Mouse (Mus musculus) adrenal gland, adult 10 weeks (tissue): ENCODE results near the gene Lancl1. TPM values are rescaled to one million over a fixed set of nuclear protein-coding genes. Genes with fewer than 3 reads are reported as not detected.

Experiments
- polyA plus RNA-seq: library from polyadenylated mRNA; stranded (reverse); fragments of 350-450 nt; fragmentation: Illumina TruSeq; extraction: RNeasy Lipid Tissue Mini Kit (QIAGEN cat#74804); gene quantifications from one replicate; pipeline ENCODE4 v1.2.3, GENCODE M21; 2014; ENCODE audit warnings: low read depth, low replicate concordance

The Lancl1 gene
- 19.2 TPM for polyA plus RNA-seq

GRCm38 (mm10) chr1:67038246-67038987 lies at the start of gene Lancl1:
Gene Lancl1 (minus strand): TSS chr1:67038872.

Other genes with a start within 250 kb of the Lancl1 start
- gene Kansl1l, start 221.3 kb downstream of the Lancl1 start, polyA plus RNA-seq: 61.2 TPM
- gene Acadl, start 175.6 kb downstream of the Lancl1 start, polyA plus RNA-seq: 759 TPM
- gene Myl1, start 93.5 kb downstream of the Lancl1 start, polyA plus RNA-seq: 71.5 TPM
- not detected for gene Cps1, start 84.2 kb upstream of the Lancl1 start, polyA plus RNA-seq